Mouse (Mus musculus) G1E (cell line): ENCODE measurements around the gene Dync1i1.

Experiments
- CTCF ChIP-seq: IDR thresholded peaks from 2 replicates; pipeline ENCODE4 v1.5.1; 2012; ENCODE audit warnings: low read depth, low read length, inconsistent platforms, mixed read lengths
- GATA1 ChIP-seq: IDR thresholded peaks from 2 replicates; pipeline ENCODE4 v1.6.1; 2012; ENCODE audit warnings: borderline replicate concordance, low read length, inconsistent platforms, mixed read lengths

- TF ChIP-seq CTCF (no peak), GATA1 (no peak)
These were observed 24.8 kb downstream of the Dync1i1 start for GRCm38 (mm10) chr6:5750079-5750711.
